Mouse (Mus musculus) mouse embryonic stem cell (cell line): ENCODE data around the gene Aldh6a1.

Source experiments
- in situ Hi-C, 2 experiments: fragments of 300-500 bp; cut with MboI; formaldehyde crosslinking; loops; 1 replicate in 1 of 2; 3 replicates in 1 of 2; pipeline ENCODE4 v1.14.3; 2019 to 2020; ENCODE audit warnings: low sequenced_read_pairs in 2 of 2, low pct_unique_long_range_greater_than_20kb in 1 of 2, mixed read lengths in 1 of 2; ENCODE audit not compliant: unreplicated experiment in 1 of 2

Gene Aldh6a1

GRCm38 (mm10) chr12:84388774-84389400 lies 61.9 kb downstream of the Aldh6a1 start:
- in situ Hi-C loops: no loop called here

GRCm38 (mm10) chr12:84388097-84388496 lies 62.7 kb downstream of the Aldh6a1 start:
- in situ Hi-C loops: no loop called here

GRCm38 (mm10) chr12:84385408-84385807 lies 65.4 kb downstream of the Aldh6a1 start:
- in situ Hi-C loops: no loop called here

GRCm38 (mm10) chr12:84384644-84385081 lies 66.1 kb downstream of the Aldh6a1 start:
- in situ Hi-C loops: no loop called here

- in situ Hi-C loops: no loop called here
Observed at GRCm38 (mm10) chr12:84382369-84382768, 68.4 kb downstream of the Aldh6a1 start.
